Mouse (Mus musculus): Measurements from ENCODE around the gene Slc29a3. TPM values are rescaled to one million over a fixed set of nuclear protein-coding genes. Genes with fewer than 3 reads are reported as not detected.
"Not testable (repeated sequence)": the region's sequence is repeated elsewhere in the genome, so short reads cannot be mapped to it uniquely, and the experiment has no call there.

The Slc29a3 gene
- polyA plus RNA-seq, 1 experiment from 2014 or later = 8.0 TPM

- no peak overlapping the region for H3K9ac ChIP-seq (ENCODE audit: low read length)
- no peak for ATAC-seq (replicated peaks; ENCODE audit: low FRiP score)
- DNase-seq (ENCODE audit: low spot score) = no peak
- WGBS = 75% methylated on average over 8 of the region's 8 CpGs
- no peak overlapping the region for H3K4me2 ChIP-seq (ENCODE audit: low read depth, low read length, severe bottlenecking)
- H3K36me3 ChIP-seq (ENCODE audit: control insufficient read depth, insufficient read depth, low read length) = no peaks in the 10 kb centered on the region
- peaks cover 3% of the 10 kb centered on the region; the same call in 1 of the 2 replicates for H3K4me1 ChIP-seq (replicated peaks; ENCODE audit: control insufficient read depth, insufficient read depth, low read length)
- H3K27me3 ChIP-seq (ENCODE audit: control insufficient read depth, insufficient read depth, low read length) = no peaks in the 10 kb centered on the region
- no peak overlapping the region for H3K4me3 ChIP-seq (ENCODE audit: low read depth, low read length)
- no peak overlapping the region for H3K27ac ChIP-seq (ENCODE audit: low read depth, low read length)
- H3K9me3 ChIP-seq (ENCODE audit: control insufficient read depth, low read length) = no peaks in the 10 kb centered on the region
These were observed 1.3 kb upstream of the Slc29a3 start for GRCm38 (mm10) chr10:60753941-60754340.

GRCm38 (mm10) chr10:60753261-60753660, 667 bp upstream of the Slc29a3 start:
- Histone ChIP-seq H3K4me2 (ENCODE audit: low read depth, low read length, severe bottlenecking) (no peak overlapping the region; the same call in 1 of the 2 replicates), H3K36me3 (ENCODE audit: control insufficient read depth, insufficient read depth, low read length) (no peaks in the 10 kb centered on the region)

GRCm38 (mm10) chr10:60747667-60748212, 4.9 kb downstream of the Slc29a3 start:
- ATAC-seq (replicated peaks; ENCODE audit: low FRiP score) = no peak
- Histone ChIP-seq H3K27me3 (ENCODE audit: control insufficient read depth, insufficient read depth, low read length) (no peaks in the 10 kb centered on the region), H3K36me3 (ENCODE audit: control insufficient read depth, insufficient read depth, low read length) (no peaks in the 10 kb centered on the region), H3K4me1 (replicated peaks; ENCODE audit: control insufficient read depth, insufficient read depth, low read length) (0 out of 2 replicates have a peak, but pooled peaks cover 3% of the 10 kb centered on the region), H3K27ac (ENCODE audit: low read depth, low read length) (no peak overlapping the region), H3K9me3 (ENCODE audit: control insufficient read depth, low read length) (no peaks in the 10 kb centered on the region), H3K4me2 (ENCODE audit: low read depth, low read length, severe bottlenecking) (no peak overlapping the region), H3K4me3 (ENCODE audit: low read depth, low read length) (no peak overlapping the region), H3K9ac (ENCODE audit: low read length) (no peak overlapping the region)
- DNase-seq (ENCODE audit: low spot score) = no peak
- 88% methylated on average over 6 of the region's 6 CpGs for WGBS

More at GRCm38 (mm10) chr10:60753261-60753660, 667 bp upstream of the Slc29a3 start:
- Histone ChIP-seq H3K9ac (ENCODE audit: low read length) (peak overlapping the region; percentile 77; the same call in 1 of the 2 replicates), H3K27me3 (ENCODE audit: control insufficient read depth, insufficient read depth, low read length) (no peaks in the 10 kb centered on the region), H3K4me1 (replicated peaks; ENCODE audit: control insufficient read depth, insufficient read depth, low read length) (peaks cover 3% of the 10 kb centered on the region; the same call in 1 of the 2 replicates), H3K4me3 (ENCODE audit: low read depth, low read length) (no peak overlapping the region), H3K9me3 (ENCODE audit: control insufficient read depth, low read length) (no peaks in the 10 kb centered on the region), H3K27ac (ENCODE audit: low read depth, low read length) (no peak overlapping the region)
- ATAC-seq (replicated peaks; ENCODE audit: low FRiP score) (no peak; the same call in 1 of the 2 replicates), DNase-seq (ENCODE audit: low spot score) (no peak)
- 70% methylated on average over 9 of the region's 9 CpGs for WGBS

GRCm38 (mm10) chr10:60746512-60746911, 6.1 kb downstream of the Slc29a3 start:
- Histone ChIP-seq H3K9me3 (ENCODE audit: control insufficient read depth, low read length) (no peaks in the 10 kb centered on the region), H3K9ac (ENCODE audit: low read length) (no peak overlapping the region), H3K4me2 (ENCODE audit: low read depth, low read length, severe bottlenecking) (no peak overlapping the region), H3K36me3 (ENCODE audit: control insufficient read depth, insufficient read depth, low read length) (no peaks in the 10 kb centered on the region), H3K27ac (ENCODE audit: low read depth, low read length) (no peak overlapping the region), H3K4me1 (replicated peaks; ENCODE audit: control insufficient read depth, insufficient read depth, low read length) (no peaks in the 10 kb centered on the region), H3K27me3 (ENCODE audit: control insufficient read depth, insufficient read depth, low read length) (no peaks in the 10 kb centered on the region), H3K4me3 (ENCODE audit: low read depth, low read length) (no peak overlapping the region)
- 79% methylated on average over 2 of the region's 2 CpGs for WGBS
- no peak for ATAC-seq (replicated peaks; ENCODE audit: low FRiP score)
- no peak for DNase-seq (ENCODE audit: low spot score)

- H3K36me3 ChIP-seq (ENCODE audit: control insufficient read depth, insufficient read depth, low read length) = no peaks in the 10 kb centered on the region
- no peak overlapping the region for H3K4me2 ChIP-seq (ENCODE audit: low read depth, low read length, severe bottlenecking)
- no peak overlapping the region for H3K9ac ChIP-seq (ENCODE audit: low read length)
- no peak overlapping the region for H3K4me3 ChIP-seq (ENCODE audit: low read depth, low read length)
- WGBS = 92% methylated on average over 14 of the region's 14 CpGs
- no peaks in the 10 kb centered on the region for H3K27me3 ChIP-seq (ENCODE audit: control insufficient read depth, insufficient read depth, low read length)
- H3K27ac ChIP-seq (ENCODE audit: low read depth, low read length) = no peak overlapping the region
- ATAC-seq (replicated peaks; ENCODE audit: low FRiP score) (no peak), DNase-seq (ENCODE audit: low spot score) (no peak)
- no peaks in the 10 kb centered on the region for H3K4me1 ChIP-seq (replicated peaks; ENCODE audit: control insufficient read depth, insufficient read depth, low read length)
- no peaks in the 10 kb centered on the region for H3K9me3 ChIP-seq (ENCODE audit: control insufficient read depth, low read length)
These were observed 7.9 kb downstream of the Slc29a3 start for GRCm38 (mm10) chr10:60744543-60745290.

GRCm38 (mm10) chr10:60743681-60744080, 8.9 kb downstream of the Slc29a3 start:
- H3K9me3 ChIP-seq (ENCODE audit: control insufficient read depth, low read length) = no peaks in the 10 kb centered on the region
- H3K4me1 ChIP-seq (replicated peaks; ENCODE audit: control insufficient read depth, insufficient read depth, low read length) = no peaks in the 10 kb centered on the region
- no peak overlapping the region for H3K4me3 ChIP-seq (ENCODE audit: low read depth, low read length)
- WGBS = 63% methylated on average over 9 of the region's 9 CpGs
- no peaks in the 10 kb centered on the region for H3K27me3 ChIP-seq (ENCODE audit: control insufficient read depth, insufficient read depth, low read length)
- no peak overlapping the region for H3K9ac ChIP-seq (ENCODE audit: low read length)
- no peaks in the 10 kb centered on the region for H3K36me3 ChIP-seq (ENCODE audit: control insufficient read depth, insufficient read depth, low read length)
- ATAC-seq (replicated peaks; ENCODE audit: low FRiP score) (no peak), DNase-seq (ENCODE audit: low spot score) (no peak)
- H3K27ac ChIP-seq (ENCODE audit: low read depth, low read length) = no peak overlapping the region
- no peak overlapping the region for H3K4me2 ChIP-seq (ENCODE audit: low read depth, low read length, severe bottlenecking)

GRCm38 (mm10) chr10:60742942-60743341, 9.7 kb downstream of the Slc29a3 start:
- WGBS = 83% methylated on average over 6 of the region's 6 CpGs
- Histone ChIP-seq H3K4me2 (ENCODE audit: low read depth, low read length, severe bottlenecking) (no peak overlapping the region), H3K4me3 (ENCODE audit: low read depth, low read length) (no peak overlapping the region), H3K27me3 (ENCODE audit: control insufficient read depth, insufficient read depth, low read length) (no peaks in the 10 kb centered on the region), H3K36me3 (ENCODE audit: control insufficient read depth, insufficient read depth, low read length) (no peaks in the 10 kb centered on the region), H3K9me3 (ENCODE audit: control insufficient read depth, low read length) (no peaks in the 10 kb centered on the region), H3K9ac (ENCODE audit: low read length) (no peak overlapping the region), H3K27ac (ENCODE audit: low read depth, low read length) (no peak overlapping the region), H3K4me1 (replicated peaks; ENCODE audit: control insufficient read depth, insufficient read depth, low read length) (no peaks in the 10 kb centered on the region)
- DNase-seq (ENCODE audit: low spot score) (no peak), ATAC-seq (replicated peaks; ENCODE audit: low FRiP score) (no peak)

- H3K36me3 ChIP-seq (ENCODE audit: control insufficient read depth, insufficient read depth, low read length); H3K4me2 ChIP-seq (ENCODE audit: low read depth, low read length, severe bottlenecking); H3K9ac ChIP-seq (ENCODE audit: low read length); ATAC-seq (replicated peaks; ENCODE audit: low FRiP score); H3K27me3 ChIP-seq (ENCODE audit: control insufficient read depth, insufficient read depth, low read length); H3K4me1 ChIP-seq (replicated peaks; ENCODE audit: control insufficient read depth, insufficient read depth, low read length); H3K9me3 ChIP-seq (ENCODE audit: control insufficient read depth, low read length); H3K27ac ChIP-seq (ENCODE audit: low read depth, low read length); DNase-seq (ENCODE audit: low spot score); H3K4me3 ChIP-seq (ENCODE audit: low read depth, low read length): not testable (repeated sequence)
- 80% methylated on average over 1 of the region's 1 CpGs for WGBS
These were observed 10.3 kb downstream of the Slc29a3 start for GRCm38 (mm10) chr10:60742296-60742695.

- Histone ChIP-seq H3K9me3 (ENCODE audit: control insufficient read depth, low read length) (no peaks in the 10 kb centered on the region), H3K4me2 (ENCODE audit: low read depth, low read length, severe bottlenecking) (no peak overlapping the region), H3K9ac (ENCODE audit: low read length) (no peak overlapping the region), H3K36me3 (ENCODE audit: control insufficient read depth, insufficient read depth, low read length) (no peaks in the 10 kb centered on the region), H3K4me3 (ENCODE audit: low read depth, low read length) (no peak overlapping the region), H3K27ac (ENCODE audit: low read depth, low read length) (no peak overlapping the region), H3K27me3 (ENCODE audit: control insufficient read depth, insufficient read depth, low read length) (no peaks in the 10 kb centered on the region), H3K4me1 (replicated peaks; ENCODE audit: control insufficient read depth, insufficient read depth, low read length) (no peaks in the 10 kb centered on the region)
- DNase-seq (ENCODE audit: low spot score) (no peak), ATAC-seq (replicated peaks; ENCODE audit: low FRiP score) (no peak)
- 81% methylated on average over 7 of the region's 7 CpGs for WGBS
These were observed 11.2 kb downstream of the Slc29a3 start for GRCm38 (mm10) chr10:60741435-60741834.

All from forebrain, embryonic 11.5 days (tissue).